Mouse (Mus musculus) embryonic facial prominence, embryonic 11.5 days (tissue): ENCODE measurements around the gene Kif18a. TPM values are rescaled to one million over a fixed set of nuclear protein-coding genes. Genes with fewer than 3 reads are reported as not detected.

ENCODE experiments used
- ATAC-seq: fragments of 200-750 bp; cut with Nextera tagmentation; replicated peaks from 2 replicates; pipeline ENCODE4 v1.8.0; 2017; ENCODE audit warnings: low read depth; ENCODE audit not compliant: insufficient number of reproducible peaks, low FRiP score, low TSS enrichment
- DNase-seq: peaks from one replicate; pipeline ENCODE4 v3.0.0-alpha.2; 2015; ENCODE audit warnings: low spot score
- H3K27ac ChIP-seq: fragments of 300-500 bp; sonication (generic); replicated peaks from 2 replicates; pipeline ENCODE4 v1.5.1; 2014; ENCODE audit warnings: mild to moderate bottlenecking, low read depth, low read length, control low read depth
- H3K27me3 ChIP-seq: fragments of 300-500 bp; sonication (generic); 2 replicates; pipeline ENCODE4 v1.6.1; 2014; ENCODE audit warnings: mild to moderate bottlenecking, low read length, moderate library complexity, mixed read lengths; ENCODE audit not compliant: control insufficient read depth, insufficient read depth
- H3K36me3 ChIP-seq: fragments of 300-500 bp; sonication (generic); replicated peaks from 2 replicates; pipeline ENCODE4 v1.6.1; 2014; ENCODE audit warnings: low read depth, mild to moderate bottlenecking, low read length, moderate library complexity, mixed read lengths; ENCODE audit not compliant: control insufficient read depth, insufficient read depth
- H3K4me1 ChIP-seq: fragments of 300-500 bp; sonication (generic); 2 replicates; pipeline ENCODE4 v1.6.1; 2014; ENCODE audit warnings: low read length, mixed read lengths; ENCODE audit not compliant: control insufficient read depth, insufficient read depth
- H3K4me2 ChIP-seq: fragments of 300-500 bp; sonication (generic); 2 replicates; pipeline ENCODE4 v1.6.1; 2014; ENCODE audit warnings: low read depth, mild to moderate bottlenecking, control low read depth, low read length, moderate library complexity
- H3K4me3 ChIP-seq: fragments of 300-500 bp; sonication (generic); 2 replicates; pipeline ENCODE4 v1.5.1; 2014; ENCODE audit warnings: low read depth, low read length, control low read depth
- H3K9ac ChIP-seq: fragments of 300-500 bp; sonication (generic); replicated peaks from 2 replicates; pipeline ENCODE4 v1.6.1; 2014; ENCODE audit warnings: mild to moderate bottlenecking, control low read depth, low read length
- H3K9me3 ChIP-seq: fragments of 300-500 bp; sonication (generic); replicated peaks from 2 replicates; pipeline ENCODE4 v1.6.1; 2016; ENCODE audit warnings: mild to moderate bottlenecking, low read length, inconsistent platforms, mixed read lengths; ENCODE audit not compliant: control insufficient read depth
- WGBS: fragments of 180-500 bp; shearing (Covaris S2); extraction: QIAGEN DNeasy Blood & Tissue Kit; methylation state at CpG from one replicate; pipeline ENCODE4 v1.1.7; 2014; 5-methylcytosine and 5-hydroxymethylcytosine counted together
- polyA plus RNA-seq: library from polyadenylated mRNA; unstranded; fragments of >200 nt; fragmentation: Nextera tagmentation; extraction: Ambion mirVana; gene quantifications from 2 replicates; pipeline ENCODE4 v1.2.1, GENCODE M21; 2014

Gene Kif18a
- 38.7 and 44.2 TPM in 2 replicates for polyA plus RNA-seq

GRCm38 (mm10) chr2:109280600-109281340 is at the start of gene Kif18a, which contains the start of gene Mettl15:
Gene Kif18a (plus strand): TSS chr2:109280738.
Gene Mettl15 (minus strand): TSS chr2:109280748.
- Histone ChIP-seq H3K4me1 (no peaks in the 10 kb centered on the region), H3K36me3 (no peaks in the 10 kb centered on the region), H3K27me3 (no peaks in the 10 kb centered on the region), H3K27ac (peak within 1 kb of the TSS; percentile 73), H3K4me2 (peak within 1 kb of the TSS; percentile 65), H3K9ac (peak within 1 kb of the TSS; percentile 73), H3K4me3 (peak within 1 kb of the TSS; percentile 74), H3K9me3 (no peaks in the 10 kb centered on the region)
- peak; percentile 97 for ATAC-seq
- under 1% methylated on average over 51 of the region's 51 CpGs for WGBS
- DNase-seq: peak; percentile 97

GRCm38 (mm10) chr2:109233876-109234275 is 46.7 kb upstream of the Kif18a start:
- H3K4me1 ChIP-seq: no peaks in the 10 kb centered on the region
- no peak overlapping the region for H3K9ac ChIP-seq
- 84% methylated on average over 4 of the region's 4 CpGs for WGBS
- no peak overlapping the region for H3K4me3 ChIP-seq
- no peak overlapping the region for H3K27ac ChIP-seq
- no peaks in the 10 kb centered on the region for H3K36me3 ChIP-seq
- H3K27me3 ChIP-seq: no peaks in the 10 kb centered on the region
- ATAC-seq: no peak
- no peak overlapping the region for H3K4me2 ChIP-seq
- no peak for DNase-seq
- no peaks in the 10 kb centered on the region for H3K9me3 ChIP-seq

- H3K9ac ChIP-seq: no peak overlapping the region
- H3K27ac ChIP-seq: no peak overlapping the region
- H3K4me3 ChIP-seq: no peak overlapping the region
- no peaks in the 10 kb centered on the region for H3K9me3 ChIP-seq
- DNase-seq: no peak
- no peaks in the 10 kb centered on the region for H3K27me3 ChIP-seq
- no peaks in the 10 kb centered on the region for H3K36me3 ChIP-seq
- 89% methylated on average over 1 of the region's 1 CpGs for WGBS
- H3K4me2 ChIP-seq: no peak overlapping the region
- ATAC-seq: no peak
- no peaks in the 10 kb centered on the region for H3K4me1 ChIP-seq
Observed at GRCm38 (mm10) chr2:109235741-109236140, 44.8 kb upstream of the Kif18a start.

DNA sequence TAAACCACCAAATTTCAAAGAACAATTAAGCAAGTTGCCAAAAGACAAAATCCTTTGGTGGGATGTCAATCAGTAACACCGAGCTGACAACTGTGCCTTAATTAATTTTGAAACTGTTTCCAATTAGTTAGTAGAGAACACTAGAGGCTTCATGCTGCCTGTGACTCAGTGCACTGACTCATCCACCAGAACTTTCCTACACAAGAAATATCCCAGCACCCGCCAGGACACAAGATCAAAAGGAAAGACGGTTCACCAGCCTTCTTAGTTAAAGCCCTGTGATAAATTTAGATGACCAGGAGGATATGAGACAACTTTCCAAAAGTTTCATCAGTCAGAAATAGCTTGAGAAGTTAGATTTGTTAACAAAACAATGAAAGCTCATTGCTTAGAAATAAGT is 38.6 kb upstream of the Kif18a start:
- H3K27me3 ChIP-seq: no peaks in the 10 kb centered on the region
- H3K9me3 ChIP-seq: no peaks in the 10 kb centered on the region
- no peak overlapping the region for H3K9ac ChIP-seq
- no peaks in the 10 kb centered on the region for H3K4me1 ChIP-seq
- ATAC-seq: no peak
- no peak overlapping the region for H3K4me2 ChIP-seq
- H3K4me3 ChIP-seq: no peak overlapping the region
- no peaks in the 10 kb centered on the region for H3K36me3 ChIP-seq
- DNase-seq: no peak
- 53% methylated on average over 3 of the region's 3 CpGs for WGBS
- H3K27ac ChIP-seq: no peak overlapping the region

DNA sequence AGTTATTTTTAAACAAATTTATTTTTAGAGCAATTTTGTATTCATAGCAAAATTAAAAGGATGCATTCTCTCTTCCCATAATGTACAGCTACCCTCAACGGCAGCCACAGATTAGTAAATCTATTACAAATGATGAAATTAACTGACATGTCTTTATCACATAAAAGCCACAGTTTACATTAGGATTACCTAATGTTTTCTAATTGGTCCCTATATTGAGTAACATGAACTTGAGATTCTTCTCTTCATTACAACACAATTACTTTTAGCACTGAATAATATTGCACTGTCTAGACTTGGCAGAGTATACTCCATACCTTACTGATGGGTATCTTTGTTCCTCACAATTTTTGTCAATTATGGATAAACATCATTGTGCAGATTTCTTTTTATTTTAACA is 17.8 kb upstream of the Kif18a start:
- WGBS: 90% methylated on average over 1 of the region's 1 CpGs
- H3K4me3 ChIP-seq: no peak overlapping the region
- no peak overlapping the region for H3K9ac ChIP-seq
- no peak overlapping the region for H3K4me2 ChIP-seq
- no peaks in the 10 kb centered on the region for H3K4me1 ChIP-seq
- no peak overlapping the region for H3K27ac ChIP-seq
- no peak for ATAC-seq
- no peaks in the 10 kb centered on the region for H3K36me3 ChIP-seq
- no peaks in the 10 kb centered on the region for H3K27me3 ChIP-seq
- H3K9me3 ChIP-seq: no peaks in the 10 kb centered on the region
- DNase-seq: no peak

DNA sequence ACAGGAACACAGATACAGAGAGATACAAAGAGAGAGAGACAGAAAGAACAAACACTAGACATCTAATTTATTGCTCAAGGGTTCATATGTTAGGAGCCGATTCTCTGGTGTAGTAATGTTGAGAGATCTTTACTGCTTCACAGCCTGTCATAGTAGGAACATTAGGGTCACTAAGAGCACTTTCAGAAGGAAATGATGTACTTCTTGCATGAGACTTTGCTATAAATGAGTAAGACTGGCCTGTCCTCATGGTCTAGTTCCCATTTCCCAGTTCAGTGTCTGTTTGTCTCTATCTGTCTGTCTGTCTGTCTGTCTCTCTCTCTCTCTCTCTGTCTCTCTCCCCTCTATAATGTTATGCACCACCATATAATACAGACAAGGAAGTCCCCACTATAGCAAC is 7.4 kb upstream of the Kif18a start:
- H3K27me3 ChIP-seq: no peaks in the 10 kb centered on the region
- H3K27ac ChIP-seq: no peak overlapping the region
- H3K9me3 ChIP-seq: no peaks in the 10 kb centered on the region
- WGBS: 76% methylated on average over 1 of the region's 1 CpGs
- DNase-seq: no peak
- H3K36me3 ChIP-seq: no peaks in the 10 kb centered on the region
- H3K9ac ChIP-seq: no peak overlapping the region
- H3K4me1 ChIP-seq: no peaks in the 10 kb centered on the region
- no peak overlapping the region for H3K4me2 ChIP-seq
- no peak for ATAC-seq
- no peak overlapping the region for H3K4me3 ChIP-seq

DNA sequence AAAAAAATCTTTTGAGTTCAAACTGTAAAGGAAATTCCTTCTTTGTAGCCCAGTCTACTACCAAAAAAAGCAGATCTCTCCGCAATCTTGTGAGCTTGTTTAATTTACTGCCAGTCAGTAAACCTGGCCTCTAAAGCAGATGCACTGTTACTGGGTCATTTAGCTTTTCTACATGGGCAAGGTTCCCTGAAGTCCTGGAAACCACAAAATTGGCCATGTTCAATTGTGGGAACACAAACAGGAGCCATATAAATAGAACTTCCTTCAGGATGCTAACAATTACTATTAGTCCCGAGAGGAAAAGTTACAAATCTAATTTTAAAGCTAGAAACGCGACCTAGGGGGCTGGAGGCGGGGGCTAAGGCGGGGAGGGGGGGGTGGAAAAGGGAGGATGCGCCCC is 2.9 kb upstream of the Kif18a start:
- Histone ChIP-seq H3K4me2 (peak overlapping the region; percentile 51), H3K36me3 (no peaks in the 10 kb centered on the region), H3K9me3 (no peaks in the 10 kb centered on the region), H3K27me3 (no peaks in the 10 kb centered on the region), H3K4me3 (peak overlapping the region; percentile 33), H3K27ac (no peak overlapping the region), H3K9ac (peak overlapping the region; percentile 58), H3K4me1 (no peaks in the 10 kb centered on the region)
- ATAC-seq (no peak), DNase-seq (peak; percentile 22)
- WGBS: 7% methylated on average over 7 of the region's 7 CpGs

- no peaks in the 10 kb centered on the region for H3K4me1 ChIP-seq
- no peaks in the 10 kb centered on the region for H3K9me3 ChIP-seq
- H3K36me3 ChIP-seq: no peaks in the 10 kb centered on the region
- peak; percentile 67 for DNase-seq
- no peak overlapping the region for H3K27ac ChIP-seq
- H3K4me2 ChIP-seq: peak overlapping the region; percentile 51
- under 1% methylated on average over 16 of the region's 16 CpGs for WGBS
- H3K4me3 ChIP-seq: peak overlapping the region; percentile 33
- ATAC-seq: no peak
- no peaks in the 10 kb centered on the region for H3K27me3 ChIP-seq
- H3K9ac ChIP-seq: peak overlapping the region; percentile 58
Observed at GRCm38 (mm10) chr2:109278036-109278435, 2.5 kb upstream of the Kif18a start.
